Mouse (Mus musculus): Measurements from ENCODE around the gene Cstb. TPM values are rescaled to one million over a fixed set of nuclear protein-coding genes. Genes with fewer than 3 reads are reported as not detected.

Gene Cstb
- total RNA-seq, 2 experiments from 2014 or later: 268 to 380 TPM

- DNase-seq: no peak
These were observed 35.0 kb downstream of the Cstb start for GRCm38 (mm10) chr10:78460463-78460862.

GRCm38 (mm10) chr10:78461767-78462166 lies 36.3 kb downstream of the Cstb start:
- peak in 1 of 2 experiments; percentile 36 for DNase-seq

- no peak for DNase-seq
These were observed 37.7 kb downstream of the Cstb start for GRCm38 (mm10) chr10:78462945-78463768.

- no peak for DNase-seq
These were observed 38.3 kb downstream of the Cstb start for GRCm38 (mm10) chr10:78463769-78464167.

- DNase-seq: no peak
These were observed 38.8 kb downstream of the Cstb start for GRCm38 (mm10) chr10:78464201-78464791.

- DNase-seq: peak; percentile 96 to 98
These were observed 39.3 kb downstream of the Cstb start, which contains the start of gene Pdxk for GRCm38 (mm10) chr10:78464792-78465207. Gene Pdxk (minus strand): TSS chr10:78464975.

- no peak for DNase-seq
These were observed 40.0 kb downstream of the Cstb start for GRCm38 (mm10) chr10:78465472-78465871.

GRCm38 (mm10) chr10:78466647-78467046 lies 41.2 kb downstream of the Cstb start:
- DNase-seq: no peak

GRCm38 (mm10) chr10:78467761-78468310 lies 42.4 kb downstream of the Cstb start:
- peak; percentile 69 to 79 for DNase-seq

- DNase-seq: peak; percentile 27 to 38
These were observed 45.3 kb downstream of the Cstb start for GRCm38 (mm10) chr10:78470582-78471313.

GRCm38 (mm10) chr10:78472046-78472445 lies 46.6 kb downstream of the Cstb start:
- peak; percentile 71 to 72 for DNase-seq

GRCm38 (mm10) chr10:78473434-78473833 lies 48.0 kb downstream of the Cstb start:
- DNase-seq: no peak

- no peak for DNase-seq
These were observed 49.3 kb downstream of the Cstb start for GRCm38 (mm10) chr10:78474759-78475158.

GRCm38 (mm10) chr10:78476821-78477220 lies 51.4 kb downstream of the Cstb start:
- no peak for DNase-seq

Small RNA genes within 50 kb of the gene (microRNA-seq; reads per million reads assigned to microRNA genes)
- gene Mir6410 (not detected), gene Mir6907 (1.00 reads per million), gene Mir6908 (not detected)

Other genes with a start within 250 kb of the Cstb start
- 10 to 100 TPM; 17.9 to 22.8 TPM for gene Pwp2, start 240.5 kb upstream of the Cstb start, total RNA-seq (2021)
- 10 to 100 TPM; 50.7 to 53.6 TPM for gene Trappc10, start 181.0 kb upstream of the Cstb start, total RNA-seq (2021)
- gene Agpat3, start 73.2 kb upstream of the Cstb start, total RNA-seq (2021): 100 to 1,000 TPM; 293 to 406 TPM
- gene Rrp1, start 12.6 kb upstream of the Cstb start, total RNA-seq (2021): 100 to 1,000 TPM; 243 to 258 TPM
- 10 to 100 TPM; 26.4 to 27.3 TPM for gene Pdxk, start 39.3 kb downstream of the Cstb start, total RNA-seq (2021)
- gene Olfr1358, start 91.8 kb downstream of the Cstb start, total RNA-seq (2021): not detected
- 10 to 100 TPM; 51.0 to 62.0 TPM for gene Ilvbl, start 148.7 kb downstream of the Cstb start, total RNA-seq (2021)
- gene Syde1, start 166.3 kb downstream of the Cstb start, total RNA-seq (2021): 10 to 100 TPM; 39.0 to 49.0 TPM
- gene Olfr1357, start 192.4 kb downstream of the Cstb start, total RNA-seq (2021): not detected